Mouse (Mus musculus) hindbrain, embryonic 15.5 days (tissue): ENCODE measurements around the gene Gm20388. TPM values are rescaled to one million over a fixed set of nuclear protein-coding genes. Genes with fewer than 3 reads are reported as not detected.

Source experiments
- ATAC-seq: fragments of 200-750 bp; cut with Nextera tagmentation; 2 replicates; pipeline ENCODE4 v1.8.0; 2017; ENCODE audit warnings: low read depth, moderate number of reproducible peaks, moderate TSS enrichment; ENCODE audit not compliant: low FRiP score
- H3K27ac ChIP-seq: fragments of 300-500 bp; sonication (generic); replicated peaks from 2 replicates; pipeline ENCODE4 v1.5.1; 2015; ENCODE audit warnings: mild to moderate bottlenecking, inconsistent platforms
- H3K27me3 ChIP-seq: fragments of 300-500 bp; sonication (generic); 2 replicates; pipeline ENCODE4 v1.6.1; 2015; ENCODE audit warnings: control low read depth, inconsistent platforms
- H3K36me3 ChIP-seq: fragments of 300-500 bp; sonication (generic); 2 replicates; pipeline ENCODE4 v1.6.1; 2015; ENCODE audit warnings: control low read depth, inconsistent platforms
- H3K4me1 ChIP-seq: fragments of 300-500 bp; sonication (generic); replicated peaks from 2 replicates; pipeline ENCODE4 v1.6.1; 2015; ENCODE audit warnings: control low read depth, inconsistent platforms
- H3K4me2 ChIP-seq: fragments of 300-500 bp; sonication (generic); 2 replicates; pipeline ENCODE4 v1.6.1; 2015; ENCODE audit warnings: moderate library complexity, mild to moderate bottlenecking, inconsistent platforms
- H3K4me3 ChIP-seq: fragments of 300-500 bp; sonication (generic); 2 replicates; pipeline ENCODE4 v1.5.1; 2015; ENCODE audit warnings: mild to moderate bottlenecking, inconsistent platforms
- H3K9ac ChIP-seq: fragments of 300-500 bp; sonication (generic); 2 replicates; pipeline ENCODE4 v1.6.1; 2015; ENCODE audit warnings: inconsistent platforms
- H3K9me3 ChIP-seq: fragments of 300-500 bp; sonication (generic); 2 replicates; pipeline ENCODE4 v1.6.1; 2016; ENCODE audit warnings: control low read depth, inconsistent platforms
- WGBS: fragments of 180-500 bp; shearing (Covaris S2); methylation state at CpG from one replicate; pipeline ENCODE4 v1.1.7; 2015; 5-methylcytosine and 5-hydroxymethylcytosine counted together
- polyA plus RNA-seq: library from polyadenylated mRNA; unstranded; fragments of >200 nt; fragmentation: Nextera tagmentation; extraction: Ambion mirVana; gene quantifications from 2 replicates; pipeline ENCODE4 v1.2.1, GENCODE M21; 2015

The Gm20388 gene
- polyA plus RNA-seq, 1 experiment from 2014 or later = 5.4 TPM

DNA sequence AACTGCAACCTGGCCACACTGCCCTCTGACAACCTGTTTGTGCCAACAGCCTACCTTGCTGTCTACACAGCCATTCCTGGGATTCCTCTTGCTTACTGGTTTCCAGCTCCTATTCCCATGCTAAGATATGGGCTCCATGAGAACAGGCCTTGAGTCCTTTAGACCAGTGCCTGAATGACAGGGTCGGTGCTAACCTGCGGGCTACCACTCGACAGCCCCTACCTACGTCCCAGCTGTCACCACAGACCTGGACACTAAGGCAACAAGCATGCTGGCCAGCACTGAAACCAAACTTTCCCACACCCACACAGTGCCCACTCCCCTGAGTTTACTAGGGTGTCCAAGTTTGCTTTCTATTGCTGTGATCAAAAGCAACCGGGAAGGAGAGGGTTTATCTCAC is 1917.1 kb downstream of the Gm20388 start:
- Histone ChIP-seq H3K9me3 (no peaks in the 10 kb centered on the region), H3K36me3 (no peaks in the 10 kb centered on the region), H3K9ac (no peak overlapping the region), H3K27ac (no peak overlapping the region), H3K4me3 (0 out of 2 replicates have a peak overlapping the region, but pooled peaks have one; percentile 92), H3K4me1 (peaks cover 20% of the 10 kb centered on the region), H3K27me3 (no peaks in the 10 kb centered on the region; the same call in 1 of the 2 replicates), H3K4me2 (peak overlapping the region; percentile 98)
- 93% methylated on average over 5 of the region's 5 CpGs for WGBS
- ATAC-seq = no peak

DNA sequence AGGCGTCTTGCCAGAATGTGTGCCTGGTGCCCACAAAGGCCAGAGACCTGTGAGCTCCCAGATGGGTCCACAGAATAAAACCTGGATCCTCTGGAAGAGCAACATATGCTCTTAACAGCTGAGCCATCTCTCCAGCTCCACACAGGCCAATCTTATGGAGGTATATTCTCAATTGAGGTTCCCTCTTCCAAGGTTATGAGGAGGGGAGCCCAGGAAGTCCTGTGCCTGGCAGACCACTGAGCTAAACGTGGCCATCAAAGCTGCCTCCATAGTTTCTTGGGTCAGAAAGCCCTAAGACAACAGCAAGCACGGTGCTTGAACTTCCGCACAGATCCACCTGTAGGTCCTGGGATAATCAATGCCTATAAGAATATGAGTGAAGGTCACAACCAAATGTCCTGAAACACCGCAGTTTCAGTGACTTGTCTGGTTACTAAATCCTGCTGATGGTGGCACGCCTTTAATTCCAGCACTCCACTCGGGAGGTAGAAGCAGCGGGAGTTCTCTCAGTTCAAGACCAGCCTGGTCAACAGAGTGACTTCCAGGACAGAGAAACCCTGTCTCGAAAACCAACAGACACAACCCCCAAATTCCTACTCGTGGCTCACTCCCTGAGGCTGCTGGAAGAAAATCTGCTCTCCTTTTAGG is 1917.9 kb downstream of the Gm20388 start:
- Histone ChIP-seq H3K9ac (peak overlapping the region; percentile 79), H3K4me3 (peak overlapping the region; percentile 92), H3K9me3 (no peaks in the 10 kb centered on the region), H3K4me1 (peaks cover 20% of the 10 kb centered on the region), H3K27me3 (no peaks in the 10 kb centered on the region; the same call in 1 of the 2 replicates), H3K36me3 (no peaks in the 10 kb centered on the region), H3K27ac (peak overlapping the region; percentile 91), H3K4me2 (peak overlapping the region; percentile 98)
- ATAC-seq = no peak
- 35% methylated on average over 10 of the region's 10 CpGs for WGBS

DNA sequence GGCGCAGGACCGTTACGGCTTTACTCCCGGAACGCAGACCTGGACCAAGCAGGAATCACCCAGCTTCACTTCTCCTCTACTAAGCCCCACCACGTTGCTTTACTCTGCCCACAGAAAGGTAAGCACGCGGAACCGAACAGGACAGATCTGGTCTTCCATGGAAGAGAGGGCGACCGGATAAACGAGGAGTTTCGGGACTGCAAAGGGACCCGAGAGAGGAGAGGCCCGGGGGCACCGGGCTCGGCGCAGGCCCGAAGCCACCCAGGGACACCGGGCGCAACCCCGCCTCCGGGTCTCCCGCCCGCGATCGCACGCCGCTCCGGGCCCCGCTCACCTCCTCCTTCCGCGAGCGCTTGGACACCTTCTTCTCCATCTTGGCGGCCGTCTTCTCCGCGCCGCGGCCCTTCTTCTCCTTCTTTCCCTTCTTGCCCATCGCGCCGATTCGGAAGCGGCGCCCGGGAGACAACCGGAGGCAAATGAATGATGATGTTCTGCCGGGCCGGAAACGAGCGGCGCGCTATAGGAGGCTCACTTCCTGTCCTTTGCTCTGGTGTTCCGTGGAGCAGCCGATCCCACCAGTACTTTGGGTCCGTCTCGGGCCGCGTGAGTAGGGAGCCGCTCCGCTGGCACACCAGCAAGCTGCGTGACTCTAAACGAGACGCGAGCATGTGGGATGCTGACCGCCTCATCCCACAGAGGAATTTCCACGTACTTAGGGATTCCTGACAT is 1918.6 kb downstream of the Gm20388 start, which contains the start of gene Klhdc4:
Gene Klhdc4, minus strand, starts transcription at position 522 of the 729 bp plus-strand sequence.
- Histone ChIP-seq H3K9ac (peak within 1 kb of the TSS; percentile 79), H3K4me1 (peaks cover 20% of the 10 kb centered on the region), H3K36me3 (no peaks in the 10 kb centered on the region), H3K4me3 (peak within 1 kb of the TSS; percentile 92), H3K9me3 (no peaks in the 10 kb centered on the region), H3K27me3 (no peaks in the 10 kb centered on the region; the same call in 1 of the 2 replicates), H3K27ac (peak within 1 kb of the TSS; percentile 91), H3K4me2 (peak within 1 kb of the TSS; percentile 98)
- under 1% methylated on average over 68 of the region's 68 CpGs for WGBS
- peak; percentile 96 for ATAC-seq

DNA sequence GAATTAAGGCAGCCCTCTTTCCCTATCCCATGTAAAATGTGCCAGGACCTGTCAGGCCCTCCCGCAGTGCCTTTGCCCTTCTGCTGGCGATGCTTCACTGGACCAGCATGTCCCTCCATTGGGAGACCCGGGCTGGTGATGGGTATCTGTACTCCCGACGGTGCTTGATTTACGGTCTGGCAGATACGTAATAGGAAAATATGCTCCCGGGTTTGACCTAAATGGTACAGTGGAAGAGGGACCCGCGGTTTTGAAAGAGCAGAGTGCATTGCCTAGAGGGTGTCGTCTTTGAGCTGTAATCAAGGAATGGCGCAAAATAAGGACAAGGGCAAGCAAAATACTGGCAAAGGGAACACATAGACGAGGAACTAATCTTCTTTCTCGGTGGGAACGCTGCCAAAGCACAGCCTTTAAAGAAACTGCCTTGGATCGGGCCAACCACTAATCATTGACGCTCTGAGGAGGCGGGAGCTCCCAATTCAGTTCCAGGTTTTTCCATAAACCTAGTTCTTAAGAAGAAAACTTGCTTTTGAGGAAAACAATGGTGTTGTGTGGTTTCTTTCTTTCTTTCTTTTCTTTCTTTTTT is 1919.2 kb downstream of the Gm20388 start:
- peak overlapping the region; percentile 98 for H3K4me2 ChIP-seq
- H3K4me1 ChIP-seq = peaks cover 20% of the 10 kb centered on the region
- H3K27me3 ChIP-seq = no peaks in the 10 kb centered on the region; the same call in 1 of the 2 replicates
- peak overlapping the region; percentile 91 for H3K27ac ChIP-seq
- peak; percentile 91 for ATAC-seq
- peak overlapping the region; percentile 79 for H3K9ac ChIP-seq
- 15% methylated on average over 18 of the region's 18 CpGs for WGBS
- H3K36me3 ChIP-seq = no peaks in the 10 kb centered on the region
- H3K4me3 ChIP-seq = peak overlapping the region; percentile 92
- H3K9me3 ChIP-seq = no peaks in the 10 kb centered on the region

DNA sequence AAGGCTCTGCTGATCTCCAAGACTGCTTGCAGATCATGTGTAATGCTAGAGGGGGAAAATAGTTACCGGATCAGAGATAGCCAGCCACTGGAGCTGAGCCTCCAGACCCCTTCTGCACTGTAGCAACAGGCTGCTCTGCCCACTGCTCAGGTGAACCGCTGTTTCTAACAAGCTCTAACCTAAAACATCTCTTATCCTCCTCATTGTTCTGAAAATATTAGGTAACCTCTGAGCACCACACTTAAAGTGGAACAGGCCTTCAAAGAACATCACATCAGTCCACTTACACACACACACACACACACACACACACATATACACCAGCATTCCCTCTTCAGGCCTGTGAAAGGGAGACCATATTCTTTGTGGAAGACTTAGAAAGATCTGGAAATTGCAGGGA is 1921.4 kb downstream of the Gm20388 start:
- Histone ChIP-seq H3K4me3 (no peak overlapping the region), H3K9ac (no peak overlapping the region), H3K4me1 (peaks cover 20% of the 10 kb centered on the region), H3K36me3 (no peaks in the 10 kb centered on the region), H3K4me2 (0 out of 2 replicates have a peak overlapping the region, but pooled peaks have one; percentile 37), H3K27ac (no peak overlapping the region), H3K27me3 (no peaks in the 10 kb centered on the region; the same call in 1 of the 2 replicates), H3K9me3 (no peaks in the 10 kb centered on the region)
- WGBS = 84% methylated on average over 2 of the region's 2 CpGs
- ATAC-seq = no peak

DNA sequence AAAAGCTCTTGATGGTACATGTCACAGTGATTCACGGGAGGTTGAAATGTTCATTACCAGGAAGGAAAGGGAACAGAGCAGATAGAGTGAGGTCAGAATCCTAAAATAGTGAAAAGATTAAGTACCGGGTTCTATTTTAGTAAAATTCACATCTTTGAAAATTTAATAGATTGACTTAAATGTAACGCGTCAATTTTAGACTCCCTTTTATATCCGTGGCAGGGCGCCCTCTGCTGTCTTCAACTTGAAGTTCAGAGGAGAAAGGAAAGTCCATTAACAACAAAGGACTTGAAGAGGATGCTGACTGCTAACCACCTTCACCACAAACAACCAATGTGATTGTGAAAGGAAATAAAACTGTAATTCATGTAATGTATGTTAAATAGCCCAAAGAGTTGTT is 1921.9 kb downstream of the Gm20388 start:
- Histone ChIP-seq H3K36me3 (no peaks in the 10 kb centered on the region), H3K4me3 (no peak overlapping the region), H3K4me2 (peak overlapping the region; percentile 37; the same call in 1 of the 2 replicates), H3K9ac (no peak overlapping the region), H3K9me3 (no peaks in the 10 kb centered on the region), H3K4me1 (peaks cover 20% of the 10 kb centered on the region), H3K27me3 (no peaks in the 10 kb centered on the region; the same call in 1 of the 2 replicates), H3K27ac (no peak overlapping the region)
- no peak for ATAC-seq
- WGBS = 17% methylated on average over 6 of the region's 6 CpGs

DNA sequence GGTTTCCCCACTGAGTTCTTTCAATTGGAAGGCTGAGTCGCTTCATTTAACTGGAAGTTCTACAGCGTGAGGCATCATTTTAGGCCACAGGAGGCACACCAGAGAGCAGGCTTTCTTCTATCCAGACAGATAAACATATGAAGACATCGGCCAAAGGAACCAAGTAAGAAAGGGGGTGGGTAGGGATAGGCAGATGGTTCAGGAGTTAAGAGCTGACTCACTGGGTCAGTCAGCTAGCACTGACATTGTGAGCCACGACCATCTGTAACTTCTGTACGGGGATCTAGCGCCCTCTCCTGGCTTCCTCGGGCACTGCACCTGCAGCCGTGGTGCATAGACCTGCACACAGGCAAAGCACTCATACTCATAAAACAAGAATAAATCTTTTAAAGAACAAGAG is 1930.6 kb downstream of the Gm20388 start:
- 45% methylated on average over 8 of the region's 8 CpGs for WGBS
- no peak overlapping the region for H3K4me3 ChIP-seq
- no peak overlapping the region for H3K4me2 ChIP-seq
- no peak overlapping the region for H3K9ac ChIP-seq
- ATAC-seq = no peak
- H3K27ac ChIP-seq = no peak overlapping the region
- H3K27me3 ChIP-seq = no peaks in the 10 kb centered on the region
- no peaks in the 10 kb centered on the region for H3K9me3 ChIP-seq
- no peaks in the 10 kb centered on the region for H3K36me3 ChIP-seq
- no peaks in the 10 kb centered on the region for H3K4me1 ChIP-seq

DNA sequence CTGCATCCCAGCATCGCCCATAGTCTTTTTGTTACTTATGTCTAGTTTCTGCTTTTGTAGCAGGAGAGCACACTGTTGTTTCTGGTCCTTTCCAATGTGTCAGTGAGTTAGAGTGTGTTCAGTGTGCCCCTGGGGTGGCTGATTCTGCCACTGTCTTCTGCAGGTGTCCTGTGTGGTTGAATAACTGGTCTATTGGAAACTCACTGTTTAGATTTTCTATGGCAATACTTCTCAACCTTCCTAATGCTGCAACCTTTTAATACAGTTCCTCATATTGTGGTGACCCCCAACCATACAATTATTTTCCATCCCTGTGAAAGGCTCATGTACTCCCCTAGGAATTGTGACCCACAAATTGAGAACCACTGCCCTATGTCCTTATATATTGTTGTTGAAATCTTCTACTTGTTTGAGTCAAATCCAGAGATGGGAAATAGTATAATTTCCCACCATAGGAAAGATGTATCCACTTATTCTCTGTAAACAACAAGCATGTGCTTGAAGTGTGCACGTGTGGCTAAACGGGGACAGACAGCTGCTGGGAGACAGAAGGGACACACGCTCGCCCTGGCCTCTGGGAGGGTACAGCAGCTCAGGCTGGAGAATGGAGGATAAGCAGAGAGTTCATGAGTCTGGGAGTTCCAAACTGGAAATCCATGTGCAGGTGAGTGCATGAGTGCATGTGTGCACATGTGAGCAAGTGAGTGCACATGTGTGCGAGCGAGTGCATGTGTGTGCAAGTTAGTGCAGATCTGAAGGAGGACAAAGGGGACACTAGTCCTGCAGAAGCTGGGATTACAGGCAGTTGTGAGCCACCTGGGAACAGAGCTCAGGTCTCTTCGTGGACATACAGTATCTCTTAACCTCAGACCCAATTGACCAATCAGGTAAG is 1931.7 kb downstream of the Gm20388 start:
- no peak overlapping the region for H3K4me3 ChIP-seq
- H3K9me3 ChIP-seq = no peaks in the 10 kb centered on the region
- no peaks in the 10 kb centered on the region for H3K4me1 ChIP-seq
- H3K9ac ChIP-seq = no peak overlapping the region
- no peaks in the 10 kb centered on the region for H3K27me3 ChIP-seq
- no peaks in the 10 kb centered on the region for H3K36me3 ChIP-seq
- WGBS = 90% methylated on average over 8 of the region's 8 CpGs
- H3K4me2 ChIP-seq = no peak overlapping the region
- H3K27ac ChIP-seq = no peak overlapping the region
- ATAC-seq = no peak

DNA sequence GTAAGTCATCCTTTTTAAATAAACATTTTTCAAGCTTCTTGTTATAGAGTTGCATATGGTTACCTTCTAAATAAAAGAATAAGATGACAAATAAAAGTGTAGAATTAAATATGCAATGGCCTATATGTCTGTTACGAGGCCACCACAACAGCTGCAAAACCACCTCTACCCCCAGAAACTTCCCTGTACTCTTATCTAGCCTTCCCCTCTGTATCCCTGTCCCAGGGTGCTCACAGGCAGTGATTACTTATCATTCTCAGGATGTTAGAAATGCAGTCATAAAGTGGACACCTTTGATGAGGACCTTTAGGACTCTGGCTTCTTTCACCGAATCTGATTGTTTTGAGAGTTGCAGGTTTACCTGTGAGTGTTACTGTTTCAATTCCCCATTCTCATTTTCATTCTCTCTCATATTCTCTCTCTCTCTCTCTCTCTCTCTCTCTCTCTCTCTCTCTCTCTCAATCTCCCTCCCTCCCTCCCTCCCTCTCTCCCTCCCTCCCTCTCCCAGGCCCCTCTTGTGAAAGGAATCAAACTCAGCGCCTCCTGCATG is 1932.6 kb downstream of the Gm20388 start:
- no peak overlapping the region for H3K4me3 ChIP-seq
- WGBS = 79% methylated on average over 3 of the region's 3 CpGs
- H3K9ac ChIP-seq = no peak overlapping the region
- H3K27me3 ChIP-seq = no peaks in the 10 kb centered on the region
- no peak overlapping the region for H3K4me2 ChIP-seq
- no peak overlapping the region for H3K27ac ChIP-seq
- no peak for ATAC-seq
- no peaks in the 10 kb centered on the region for H3K9me3 ChIP-seq
- no peaks in the 10 kb centered on the region for H3K36me3 ChIP-seq
- H3K4me1 ChIP-seq = no peaks in the 10 kb centered on the region

DNA sequence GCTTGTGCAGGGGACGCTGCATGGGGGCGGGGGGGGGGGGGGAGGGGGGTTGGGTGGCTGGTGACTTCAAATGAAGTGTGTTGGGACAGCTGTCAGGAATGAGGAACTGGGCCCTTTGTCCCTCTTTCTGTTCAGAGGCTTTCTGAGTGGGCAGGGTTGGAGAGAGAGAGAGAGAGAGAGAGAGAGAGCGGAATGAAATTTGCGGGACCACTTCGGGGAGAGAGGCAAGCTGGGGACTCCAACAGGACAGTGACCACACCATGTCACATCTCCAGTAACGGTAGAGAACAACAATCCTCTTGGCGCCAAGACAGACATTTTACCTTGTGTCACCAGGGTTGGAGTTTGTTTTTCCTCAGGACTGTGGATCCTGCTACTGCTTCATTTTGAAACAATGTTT is 1934.1 kb downstream of the Gm20388 start:
- Histone ChIP-seq H3K9me3 (no peaks in the 10 kb centered on the region), H3K4me3 (no peak overlapping the region), H3K4me2 (no peak overlapping the region), H3K9ac (no peak overlapping the region), H3K36me3 (no peaks in the 10 kb centered on the region), H3K27ac (no peak overlapping the region), H3K4me1 (peaks cover under 1% of the 10 kb centered on the region; the same call in 1 of the 2 replicates), H3K27me3 (no peaks in the 10 kb centered on the region)
- WGBS = 48% methylated on average over 6 of the region's 7 CpGs
- no peak for ATAC-seq

DNA sequence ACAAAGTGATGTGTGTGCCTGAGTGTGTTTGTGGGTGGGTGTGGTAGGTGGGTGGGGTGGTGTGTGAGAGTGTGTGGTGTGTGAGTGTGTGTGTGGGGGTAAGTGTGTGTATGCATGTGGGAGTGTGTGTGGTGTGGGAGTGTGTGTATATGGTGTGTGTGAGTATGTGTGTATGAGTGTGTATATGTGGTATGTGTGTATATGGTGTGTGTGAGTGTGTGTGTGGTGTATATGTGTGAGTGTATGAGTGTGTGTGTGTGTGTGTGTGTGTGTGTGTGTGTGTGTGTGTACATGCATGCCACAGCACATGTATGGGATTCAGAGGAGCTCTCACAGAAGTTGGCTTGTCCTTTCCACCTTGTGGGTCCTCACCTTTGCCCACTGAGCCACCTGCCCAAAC is 1936.2 kb downstream of the Gm20388 start:
- ATAC-seq = no peak
- Histone ChIP-seq H3K36me3 (no peaks in the 10 kb centered on the region), H3K4me2 (no peak overlapping the region), H3K27ac (no peak overlapping the region), H3K27me3 (no peaks in the 10 kb centered on the region), H3K9ac (no peak overlapping the region), H3K4me3 (no peak overlapping the region), H3K4me1 (peaks cover 16% of the 10 kb centered on the region), H3K9me3 (no peaks in the 10 kb centered on the region)
